Mouse (Mus musculus) Muller cell, postnatal 12 days (primary cell): ENCODE results near the gene Vps18.

Source experiments
- DNase-seq: peaks from one replicate; pipeline ENCODE4 v3.0.0-alpha.2; 2015; ENCODE audit errors: inconsistent ontology term

Vps18 gene

DNA sequence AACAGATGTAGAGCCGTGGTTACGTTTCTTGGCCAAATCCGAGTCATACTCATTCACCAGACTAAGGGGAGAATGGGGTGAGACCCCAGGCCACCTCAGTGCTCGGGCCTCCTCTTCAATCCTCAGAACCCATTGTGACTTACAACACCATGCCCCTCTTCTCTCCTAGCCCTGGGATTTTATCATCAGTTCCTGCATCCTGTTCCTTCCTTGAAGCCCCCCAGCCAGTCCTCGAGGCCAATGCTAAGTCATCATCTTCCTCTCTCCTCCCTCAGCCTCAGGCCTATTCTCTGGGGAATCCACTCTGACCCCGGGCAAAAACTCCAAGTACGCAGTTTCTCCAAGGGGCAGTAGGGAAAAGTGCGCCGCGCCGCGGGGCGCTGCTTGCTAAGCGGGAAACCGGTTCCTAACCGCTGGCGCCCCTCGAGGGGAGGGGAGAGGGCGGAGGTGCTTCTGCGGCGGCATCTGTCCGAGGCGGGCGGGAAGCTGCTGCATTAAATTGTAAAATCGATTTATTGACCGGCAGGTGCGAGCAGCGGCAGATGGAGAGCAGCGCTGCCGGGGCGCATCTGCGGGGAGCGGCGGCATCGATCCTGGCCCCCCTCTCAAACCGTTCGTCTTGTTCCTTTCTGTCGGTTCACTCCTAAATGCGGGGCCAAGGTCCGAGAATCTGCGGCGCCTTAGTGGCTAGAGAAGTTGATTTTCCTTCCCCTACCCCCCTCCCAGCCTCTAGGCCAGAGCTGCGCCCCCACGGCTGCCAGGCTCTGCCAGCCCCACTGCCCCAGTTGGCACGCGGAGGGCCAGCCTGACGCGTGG, 33.4 kb downstream of the Vps18 start:
- DNase-seq: no peak

- peak; percentile 75 for DNase-seq
Measured at GRCm38 (mm10) chr2:119322587-119323300, 34.2 kb downstream of the Vps18 start.

DNA sequence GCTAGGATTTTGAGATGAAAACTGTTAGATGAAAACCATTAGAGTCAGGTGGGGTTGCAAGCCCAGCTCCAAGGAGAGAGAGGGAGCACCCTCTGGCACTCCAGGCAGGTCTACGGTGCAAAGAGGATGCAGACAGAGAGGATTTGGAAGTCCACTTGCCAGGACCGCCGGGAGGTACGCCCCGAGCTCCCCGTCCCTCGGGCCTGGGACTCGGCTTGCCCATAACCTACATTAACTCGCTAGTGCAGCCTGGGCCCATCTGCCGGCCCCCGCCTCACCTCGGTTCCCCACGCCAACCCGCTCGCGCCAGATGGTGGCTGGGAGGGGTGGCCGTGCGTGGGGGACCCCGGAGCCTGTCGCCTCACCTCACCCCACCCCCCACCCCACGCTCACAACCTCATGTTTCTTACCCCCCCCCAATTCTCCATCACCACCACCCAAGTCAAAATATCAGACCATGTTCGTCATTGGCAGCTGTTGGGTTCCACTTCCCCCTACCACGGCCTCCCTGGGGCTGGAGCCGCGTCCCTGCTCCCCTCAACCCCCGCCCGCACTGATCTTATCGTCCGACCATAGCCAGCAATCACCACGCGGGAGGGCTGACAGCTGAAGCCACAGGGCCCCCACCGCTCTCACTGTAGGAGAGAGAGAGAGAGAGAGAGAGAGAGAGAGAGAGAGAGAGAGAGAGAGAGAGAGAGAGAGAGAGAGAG, 35.5 kb downstream of the Vps18 start:
- no peak for DNase-seq

DNA sequence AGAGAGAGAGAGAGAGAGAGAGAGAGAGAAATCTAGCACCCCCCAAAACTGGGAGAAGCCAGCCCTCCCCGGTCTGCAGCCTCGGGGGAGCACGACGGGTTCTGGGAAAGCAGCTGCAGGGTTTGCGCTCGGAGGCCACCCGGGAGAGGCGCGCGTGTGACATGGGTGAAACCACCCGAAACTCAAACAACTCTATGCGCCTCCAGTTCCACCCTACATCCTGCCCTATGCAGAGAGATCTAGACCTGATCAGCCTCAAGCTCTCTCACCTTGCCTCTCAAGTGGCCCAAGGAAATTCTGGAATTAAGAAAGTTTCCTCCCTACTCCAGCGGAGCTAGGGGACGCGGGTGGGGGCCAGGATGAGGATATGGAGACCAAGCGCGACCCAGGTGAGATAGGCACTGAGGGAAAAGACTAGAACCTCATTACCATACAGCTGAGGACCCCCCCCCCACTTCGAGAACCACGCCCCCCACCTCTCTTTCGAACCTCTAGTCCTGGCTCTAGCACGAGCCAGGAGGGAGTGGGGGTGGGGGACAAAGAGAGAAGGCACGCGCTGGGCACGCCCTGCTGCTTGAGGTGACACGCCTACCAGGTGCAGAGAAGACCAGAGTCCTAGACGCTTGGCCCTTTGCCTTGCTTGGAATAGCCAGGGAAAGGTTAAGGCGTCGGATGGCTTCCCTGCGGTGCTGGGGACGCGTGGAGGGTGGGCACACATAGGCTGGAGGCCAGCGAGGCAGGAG, 36.2 kb downstream of the Vps18 start:
- DNase-seq: no peak

GRCm38 (mm10) chr2:119325568-119326143, 37.1 kb downstream of the Vps18 start, which contains the start of gene Dll4:
Gene Dll4, plus strand, starts transcription at chr2:119325784.
- peak; percentile 63 for DNase-seq

GRCm38 (mm10) chr2:119326161-119327101, 37.9 kb downstream of the Vps18 start:
- no peak for DNase-seq

DNA sequence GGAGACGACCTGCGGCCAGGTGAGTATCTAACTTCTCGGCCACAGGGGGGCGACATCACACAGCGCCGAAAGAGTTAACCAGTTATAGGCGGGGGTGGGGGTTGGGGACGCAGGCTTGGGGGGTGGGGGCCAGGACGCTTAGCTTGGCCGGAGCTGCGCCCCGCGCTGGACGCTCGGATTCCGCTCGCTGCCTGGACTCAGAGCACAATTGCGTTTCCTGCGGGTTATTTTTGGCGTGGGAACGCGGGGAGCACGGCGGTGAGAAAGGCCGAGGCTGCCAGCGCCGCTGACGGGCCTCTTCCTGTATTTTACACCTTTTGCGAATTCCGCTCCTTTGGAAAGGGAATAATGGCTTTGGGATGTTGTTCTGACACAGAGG, 38.6 kb downstream of the Vps18 start:
- DNase-seq: no peak

DNA sequence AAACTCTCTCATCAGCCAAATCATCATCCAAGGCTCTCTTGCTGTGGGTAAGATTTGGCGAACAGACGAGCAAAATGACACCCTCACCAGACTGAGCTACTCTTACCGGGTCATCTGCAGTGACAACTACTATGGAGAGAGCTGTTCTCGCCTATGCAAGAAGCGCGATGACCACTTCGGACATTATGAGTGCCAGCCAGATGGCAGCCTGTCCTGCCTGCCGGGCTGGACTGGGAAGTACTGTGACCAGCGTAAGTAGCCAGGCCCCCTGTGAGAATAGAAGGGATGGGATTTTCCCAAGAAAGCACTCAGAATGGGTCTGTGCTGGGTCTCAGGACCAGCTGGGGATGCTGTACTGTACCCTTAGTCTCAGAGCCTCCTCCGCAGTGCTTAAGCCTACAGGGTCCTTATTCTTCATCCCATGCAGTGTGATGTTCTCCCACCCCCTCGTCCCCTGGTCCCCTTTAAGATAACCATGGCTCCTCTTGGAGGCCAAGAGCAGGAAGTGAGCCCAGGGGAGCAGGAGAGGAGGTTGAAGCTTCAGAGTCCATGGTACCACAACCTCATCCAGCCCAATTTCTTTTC, 39.5 kb downstream of the Vps18 start:
- no peak for DNase-seq

DNA sequence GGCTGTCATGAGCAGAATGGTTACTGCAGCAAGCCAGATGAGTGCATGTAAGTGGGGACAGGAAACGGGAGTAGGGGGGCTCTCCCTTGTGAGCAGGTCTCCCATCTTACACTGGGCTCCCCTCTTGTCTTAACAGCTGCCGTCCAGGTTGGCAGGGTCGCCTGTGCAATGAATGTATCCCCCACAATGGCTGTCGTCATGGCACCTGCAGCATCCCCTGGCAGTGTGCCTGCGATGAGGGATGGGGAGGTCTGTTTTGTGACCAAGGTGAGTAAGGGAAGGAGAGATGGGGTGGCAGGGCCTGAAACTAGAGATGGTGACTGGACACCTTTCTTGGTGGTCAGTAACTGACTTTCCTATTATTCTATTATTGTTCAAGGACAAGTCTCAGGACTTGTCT, 40.0 kb downstream of the Vps18 start:
- DNase-seq: no peak

DNA sequence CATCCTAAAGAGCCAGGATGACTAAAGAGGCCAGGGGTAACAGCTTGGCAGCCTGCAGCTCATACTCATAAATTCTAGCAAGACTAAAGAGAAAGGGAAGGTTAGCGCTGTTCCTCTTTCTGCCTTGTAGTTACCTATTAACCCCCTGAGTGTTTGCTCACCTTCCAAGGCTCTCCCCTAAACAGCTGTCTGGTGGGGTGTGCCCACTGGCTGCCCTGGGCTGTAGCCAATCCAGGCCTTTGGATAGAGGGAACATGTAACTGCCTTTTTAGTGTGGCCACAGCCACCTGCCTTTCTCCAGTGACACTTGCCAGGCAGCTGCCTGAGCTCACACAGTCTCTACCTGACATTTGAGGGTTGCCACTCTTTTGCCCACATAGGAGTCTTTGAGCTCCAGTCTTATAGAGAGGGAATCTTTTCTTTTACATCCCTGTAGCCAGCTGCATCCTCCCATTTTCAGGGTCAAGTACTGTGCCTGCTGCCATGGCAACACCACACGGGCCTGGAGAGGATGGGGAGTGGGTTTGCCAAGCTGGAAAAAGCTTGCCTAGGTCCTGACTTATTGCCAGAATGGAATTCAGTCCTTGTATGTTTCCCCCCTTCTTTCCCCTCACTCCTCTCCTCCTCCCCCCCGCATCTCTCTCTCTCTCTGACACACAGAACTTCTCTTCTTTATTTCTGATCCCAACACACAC, 40.7 kb downstream of the Vps18 start:
- no peak for DNase-seq

GRCm38 (mm10) chr2:119330795-119331194, 42.3 kb downstream of the Vps18 start:
- no peak for DNase-seq

GRCm38 (mm10) chr2:119332177-119332661, 43.7 kb downstream of the Vps18 start:
- DNase-seq: no peak

DNA sequence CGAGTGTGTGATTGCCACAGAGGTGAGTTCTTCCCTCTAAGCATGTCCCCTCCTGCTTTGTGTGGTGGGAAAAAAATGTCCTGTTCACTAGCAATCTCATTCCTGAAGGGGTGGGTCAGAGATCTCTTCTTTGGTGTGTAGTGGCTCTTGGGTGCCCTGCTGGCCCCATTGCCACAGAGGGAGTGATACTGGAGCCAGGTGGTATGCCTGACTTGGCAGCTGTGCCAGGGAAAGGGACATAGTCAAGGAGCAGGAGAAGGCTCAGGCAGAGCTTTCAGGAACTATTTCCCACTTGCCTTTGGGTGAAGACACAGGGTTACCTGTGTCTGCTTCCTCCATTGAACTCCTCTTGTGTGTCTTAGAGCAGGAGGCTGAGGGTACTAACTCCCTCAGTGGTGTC, 45.6 kb downstream of the Vps18 start:
- no peak for DNase-seq

GRCm38 (mm10) chr2:119334964-119335525, 46.5 kb downstream of the Vps18 start:
- DNase-seq: no peak

GRCm38 (mm10) chr2:119335535-119335934, 47.0 kb downstream of the Vps18 start:
- no peak for DNase-seq

DNA sequence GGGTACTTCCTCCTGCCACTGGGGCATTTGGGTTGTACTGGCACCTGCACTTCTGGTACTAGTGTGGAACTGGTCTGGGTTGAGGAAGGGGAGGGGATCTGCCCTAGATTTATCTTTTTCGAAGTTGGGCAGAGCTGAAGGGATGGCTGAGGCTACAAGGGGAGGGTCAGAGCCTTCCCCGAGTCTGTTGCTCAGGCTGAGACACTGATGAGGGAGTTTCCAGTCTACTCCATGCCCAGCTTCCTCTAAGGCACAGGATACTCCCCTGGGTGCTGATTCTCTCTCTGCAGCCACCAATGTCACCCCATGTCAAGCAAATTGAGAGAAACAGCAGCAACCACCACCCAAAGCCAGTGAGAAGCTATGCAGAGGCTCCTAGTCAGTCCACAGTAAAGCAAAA, 47.5 kb downstream of the Vps18 start:
- DNase-seq: no peak

DNA sequence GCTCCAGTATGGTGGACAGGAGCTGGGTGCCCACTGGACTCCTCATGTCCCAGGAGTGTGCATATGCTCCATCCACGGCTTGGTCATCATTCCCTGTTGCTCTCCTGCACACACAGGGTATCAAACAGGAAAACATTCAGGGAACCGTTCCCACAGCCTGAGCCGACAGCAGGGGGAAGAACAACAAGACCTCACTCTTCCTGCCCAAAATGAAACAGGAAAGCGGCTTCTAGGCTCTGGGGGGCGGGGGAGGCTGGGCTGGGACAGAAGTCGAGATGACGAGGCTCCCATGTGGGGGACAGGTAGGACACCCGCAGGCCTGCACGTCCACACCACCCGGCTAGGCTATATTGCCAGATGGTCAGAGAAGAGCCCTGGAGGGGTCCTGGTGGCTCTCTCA, 47.9 kb downstream of the Vps18 start:
- no peak for DNase-seq

GRCm38 (mm10) chr2:119337425-119338265, 49.1 kb downstream of the Vps18 start:
- peak; percentile 91 for DNase-seq
